Mouse (Mus musculus): ENCODE data around the gene Ccdc63. TPM values are rescaled to one million over a fixed set of nuclear protein-coding genes. Genes with fewer than 3 reads are reported as not detected.

Gene Ccdc63
- polyA plus RNA-seq, 1 experiment from 2014 or later: not detected

GRCm38 (mm10) chr5:122070963-122071800, 69.4 kb downstream of the Ccdc63 start:
- no peak overlapping the region for H3K9ac ChIP-seq (replicated peaks)
- H3K27ac ChIP-seq (replicated peaks): no peak overlapping the region
- WGBS: 89% methylated on average over 16 of the region's 16 CpGs
- no peaks in the 10 kb centered on the region for H3K9me3 ChIP-seq
- ATAC-seq (replicated peaks): no peak
- no peaks in the 10 kb centered on the region for H3K4me1 ChIP-seq
- no peaks in the 10 kb centered on the region for H3K27me3 ChIP-seq
- H3K4me2 ChIP-seq (replicated peaks): no peak overlapping the region
- no peaks in the 10 kb centered on the region for H3K36me3 ChIP-seq
- no peak overlapping the region for H3K4me3 ChIP-seq

DNA sequence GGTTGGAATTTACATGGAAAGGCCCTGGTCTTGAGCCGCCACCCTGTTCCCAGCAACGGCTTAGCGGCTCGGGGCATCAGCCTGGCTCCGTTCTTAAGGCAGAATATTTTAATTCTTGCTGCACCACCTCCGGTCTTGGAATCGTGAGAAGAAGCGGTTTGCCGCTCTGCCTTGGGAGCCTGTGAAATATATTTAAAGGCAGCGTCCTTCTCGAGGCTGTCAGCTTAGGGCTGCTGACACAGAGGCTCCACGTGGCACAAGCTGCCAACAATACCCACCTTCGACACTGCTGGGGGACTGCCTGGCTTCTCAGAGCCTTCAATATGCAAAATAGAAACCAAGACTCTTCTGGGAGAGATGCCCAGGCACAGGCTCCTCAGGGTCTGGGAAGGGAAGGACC, 72.1 kb downstream of the Ccdc63 start:
- WGBS: 67% methylated on average over 13 of the region's 13 CpGs
- H3K4me1 ChIP-seq: no peaks in the 10 kb centered on the region
- H3K9me3 ChIP-seq: no peaks in the 10 kb centered on the region
- H3K27ac ChIP-seq (replicated peaks): no peak overlapping the region
- no peak for ATAC-seq (replicated peaks)
- H3K4me2 ChIP-seq (replicated peaks): no peak overlapping the region
- no peaks in the 10 kb centered on the region for H3K27me3 ChIP-seq
- no peaks in the 10 kb centered on the region for H3K36me3 ChIP-seq
- no peak overlapping the region for H3K9ac ChIP-seq (replicated peaks)
- H3K4me3 ChIP-seq: no peak overlapping the region

GRCm38 (mm10) chr5:122063204-122063933, 77.3 kb downstream of the Ccdc63 start:
- Histone ChIP-seq H3K4me2 (replicated peaks) (no peak overlapping the region), H3K4me1 (peaks cover 15% of the 10 kb centered on the region), H3K27ac (replicated peaks) (no peak overlapping the region), H3K4me3 (no peak overlapping the region), H3K9me3 (no peaks in the 10 kb centered on the region), H3K36me3 (no peaks in the 10 kb centered on the region), H3K27me3 (peaks cover 3% of the 10 kb centered on the region; the same call in 1 of the 2 replicates), H3K9ac (replicated peaks) (no peak overlapping the region)
- WGBS: 70% methylated on average over 25 of the region's 25 CpGs
- ATAC-seq (replicated peaks): no peak

GRCm38 (mm10) chr5:122062479-122062878, 78.1 kb downstream of the Ccdc63 start:
- H3K9ac ChIP-seq (replicated peaks): no peak overlapping the region

DNA sequence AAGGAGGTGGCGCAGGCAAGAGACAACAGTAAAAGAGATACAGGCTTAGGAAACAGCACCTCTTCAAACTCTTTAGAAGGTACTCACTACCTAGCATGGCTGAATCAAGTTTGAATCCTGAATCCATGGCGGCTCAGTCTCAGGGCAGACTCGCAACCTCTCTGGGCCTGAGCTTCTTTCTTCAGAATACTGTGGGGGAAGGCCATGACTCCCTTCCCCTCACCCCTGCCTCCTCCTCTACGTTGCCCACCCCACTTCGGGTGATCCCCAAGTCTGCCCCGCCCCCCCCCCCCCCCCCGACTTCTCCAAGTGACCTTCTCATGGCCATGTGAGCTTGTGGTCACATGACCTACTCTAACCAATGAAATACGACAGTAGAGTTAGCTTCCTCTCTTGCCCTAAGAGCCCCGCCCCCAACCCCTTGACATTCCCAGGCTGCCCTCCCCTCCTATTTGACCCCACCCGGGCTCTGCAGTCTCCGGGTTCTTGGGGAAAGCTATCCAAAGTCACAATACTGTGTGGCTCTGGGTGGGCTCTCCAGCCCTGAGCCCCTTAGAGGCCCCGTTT, 79.8 kb downstream of the Ccdc63 start:
- Histone ChIP-seq H3K4me3 (no peak overlapping the region), H3K4me1 (peaks cover 15% of the 10 kb centered on the region), H3K4me2 (replicated peaks) (no peak overlapping the region), H3K27ac (replicated peaks) (no peak overlapping the region), H3K36me3 (no peaks in the 10 kb centered on the region), H3K27me3 (peaks cover 3% of the 10 kb centered on the region; the same call in 1 of the 2 replicates), H3K9ac (replicated peaks) (no peak overlapping the region), H3K9me3 (no peaks in the 10 kb centered on the region)
- no peak for ATAC-seq (replicated peaks)
- WGBS: 31% methylated on average over 10 of the region's 12 CpGs

More at GRCm38 (mm10) chr5:122062479-122062878, 78.1 kb downstream of the Ccdc63 start:
- Histone ChIP-seq H3K27ac (replicated peaks) (no peak overlapping the region), H3K36me3 (no peaks in the 10 kb centered on the region), H3K4me1 (peaks cover 15% of the 10 kb centered on the region), H3K4me2 (replicated peaks) (no peak overlapping the region), H3K4me3 (no peak overlapping the region), H3K27me3 (peaks cover 3% of the 10 kb centered on the region; the same call in 1 of the 2 replicates), H3K9me3 (no peaks in the 10 kb centered on the region)
- WGBS: 34% methylated on average over 12 of the region's 12 CpGs
- ATAC-seq (replicated peaks): no peak

- Histone ChIP-seq H3K9ac (replicated peaks) (no peak overlapping the region), H3K36me3 (no peaks in the 10 kb centered on the region), H3K9me3 (no peaks in the 10 kb centered on the region), H3K4me1 (peaks cover 20% of the 10 kb centered on the region), H3K4me2 (replicated peaks) (peak overlapping the region; percentile 33), H3K27ac (replicated peaks) (no peak overlapping the region), H3K27me3 (peaks cover 3% of the 10 kb centered on the region; the same call in 1 of the 2 replicates), H3K4me3 (0 out of 2 replicates have a peak overlapping the region, but pooled peaks have one; percentile 12)
- peak; percentile 23; the same call in 1 of the 2 replicates for ATAC-seq (replicated peaks)
- 25% methylated on average over 39 of the region's 39 CpGs for WGBS
Observed at GRCm38 (mm10) chr5:122059060-122060017, 81.3 kb downstream of the Ccdc63 start.

Other genes with a start within 250 kb of the Ccdc63 start
- gene Cux2, start 90.7 kb downstream of the Ccdc63 start, polyA plus RNA-seq (2015; fragmentation: Nextera tagmentation; extraction: Ambion mirVana): 32.3 and 33.7 TPM in 2 replicates
- gene Myl2, start 39.9 kb downstream of the Ccdc63 start, polyA plus RNA-seq (2015; fragmentation: Nextera tagmentation; extraction: Ambion mirVana): 0.28 and 3.6 TPM in 2 replicates
- gene Ppp1cc, start 17.5 kb upstream of the Ccdc63 start, polyA plus RNA-seq (2015; fragmentation: Nextera tagmentation; extraction: Ambion mirVana): 273 and 275 TPM in 2 replicates
- 1.4 and 1.6 TPM in 2 replicates for gene Hvcn1, start 66.0 kb upstream of the Ccdc63 start, polyA plus RNA-seq (2015; fragmentation: Nextera tagmentation; extraction: Ambion mirVana)
- 4.2 and 4.5 TPM in 2 replicates for gene Tctn1, start 123.6 kb upstream of the Ccdc63 start, polyA plus RNA-seq (2015; fragmentation: Nextera tagmentation; extraction: Ambion mirVana)
- 8.2 and 8.3 TPM in 2 replicates for gene Pptc7, start 143.5 kb upstream of the Ccdc63 start, polyA plus RNA-seq (2015; fragmentation: Nextera tagmentation; extraction: Ambion mirVana)
- 17.6 and 17.8 TPM in 2 replicates for gene Rad9b, start 213.4 kb upstream of the Ccdc63 start, polyA plus RNA-seq (2015; fragmentation: Nextera tagmentation; extraction: Ambion mirVana)
- 252 and 266 TPM in 2 replicates for gene Vps29, start 213.5 kb upstream of the Ccdc63 start, polyA plus RNA-seq (2015; fragmentation: Nextera tagmentation; extraction: Ambion mirVana)
- gene Gpn3, start 231.1 kb upstream of the Ccdc63 start, polyA plus RNA-seq (2015; fragmentation: Nextera tagmentation; extraction: Ambion mirVana): 47.7 and 52.4 TPM in 2 replicates
- gene Fam216a, start 231.5 kb upstream of the Ccdc63 start, polyA plus RNA-seq (2015; fragmentation: Nextera tagmentation; extraction: Ambion mirVana): 133 and 135 TPM in 2 replicates